Mouse (Mus musculus) embryonic fibroblast, embryonic 13.5 days (primary cell): ENCODE measurements around the gene Kif23. TPM values are rescaled to one million over a fixed set of nuclear protein-coding genes. Genes with fewer than 3 reads are reported as not detected.
A peak's percentile ranks its signal among the peaks of the same experiment; 100 is the strongest.

Source experiments
- H3K27ac ChIP-seq: 2 replicates; pipeline ENCODE4 v1.5.1; 2012; ENCODE audit warnings: low read length, control low read depth, inconsistent platforms; ENCODE audit not compliant: insufficient read depth
- H3K4me1 ChIP-seq: 2 replicates; pipeline ENCODE4 v1.6.1; 2011; ENCODE audit warnings: low read length; ENCODE audit not compliant: control insufficient read depth, insufficient read depth
- H3K4me3 ChIP-seq: 2 replicates; pipeline ENCODE4 v1.5.1; 2011; ENCODE audit warnings: mild to moderate bottlenecking, control low read depth, low read length; ENCODE audit not compliant: insufficient read depth
- CTCF ChIP-seq: IDR thresholded peaks from 2 replicates; pipeline ENCODE4 v1.5.1; 2011; ENCODE audit warnings: mild to moderate bottlenecking, control low read depth, low read length, moderate library complexity, borderline replicate concordance; ENCODE audit not compliant: insufficient read depth
- POLR2A ChIP-seq: IDR thresholded peaks from 2 replicates; pipeline ENCODE4 v1.6.1; 2011; ENCODE audit warnings: low read depth, mild to moderate bottlenecking, control low read depth, low read length, moderate library complexity
- polyA plus RNA-seq: library from polyadenylated mRNA; stranded (reverse); fragments of >200 nt; gene quantifications from 2 replicates; pipeline ENCODE4 v1.2.4, GENCODE M21; 2011; ENCODE audit warnings: low read depth; ENCODE audit not compliant: missing spikeins, insufficient read length

Kif23 gene
- polyA plus RNA-seq, 1 experiment, result 91.4 TPM

GRCm38 (mm10) chr9:61885964-61886363 is 60.6 kb downstream of the Kif23 start:
- Histone ChIP-seq H3K4me1 (no peaks in the 10 kb centered on the region), H3K4me3 (no peak overlapping the region), H3K27ac (no peak overlapping the region)
- TF ChIP-seq POLR2A, result no peak
- no peak for TF ChIP-seq CTCF

- Histone ChIP-seq H3K27ac (no peak overlapping the region), H3K4me3 (no peak overlapping the region), H3K4me1 (no peaks in the 10 kb centered on the region)
- no peak for TF ChIP-seq CTCF
- TF ChIP-seq POLR2A, result no peak
These were observed 61.6 kb downstream of the Kif23 start for GRCm38 (mm10) chr9:61884936-61885335.

GRCm38 (mm10) chr9:61884375-61884774 is 62.2 kb downstream of the Kif23 start:
- TF ChIP-seq POLR2A (no peak), CTCF (no peak)
- H3K27ac ChIP-seq, result no peak overlapping the region
- no peak overlapping the region for H3K4me3 ChIP-seq
- no peaks in the 10 kb centered on the region for H3K4me1 ChIP-seq

GRCm38 (mm10) chr9:61882179-61882578 is 64.4 kb downstream of the Kif23 start:
- Histone ChIP-seq H3K27ac (no peak overlapping the region), H3K4me3 (no peak overlapping the region), H3K4me1 (no peaks in the 10 kb centered on the region)
- TF ChIP-seq CTCF (no peak), POLR2A (no peak)

- TF ChIP-seq CTCF (peak; percentile 36; the same call in 1 of the 2 replicates), POLR2A (no peak)
- no peak overlapping the region for H3K4me3 ChIP-seq
- H3K27ac ChIP-seq, result no peak overlapping the region
- H3K4me1 ChIP-seq, result no peaks in the 10 kb centered on the region
These were observed 67.7 kb downstream of the Kif23 start for GRCm38 (mm10) chr9:61878889-61879288.

GRCm38 (mm10) chr9:61877373-61878112 is 69.0 kb downstream of the Kif23 start:
- H3K4me1 ChIP-seq, result no peaks in the 10 kb centered on the region; the same call in 1 of the 2 replicates
- TF ChIP-seq CTCF (no peak), POLR2A (no peak)
- no peak overlapping the region for H3K27ac ChIP-seq
- H3K4me3 ChIP-seq, result no peak overlapping the region

- no peak for TF ChIP-seq CTCF
- Histone ChIP-seq H3K4me3 (no peak overlapping the region), H3K4me1 (no peaks in the 10 kb centered on the region; the same call in 1 of the 2 replicates), H3K27ac (no peak overlapping the region)
These were observed 73.2 kb downstream of the Kif23 start for GRCm38 (mm10) chr9:61873325-61873724.

GRCm38 (mm10) chr9:61872246-61872941 is 74.2 kb downstream of the Kif23 start:
- H3K4me3 ChIP-seq, result no peak overlapping the region
- TF ChIP-seq CTCF, result no peak
- no peak for TF ChIP-seq POLR2A
- no peak overlapping the region for H3K27ac ChIP-seq
- H3K4me1 ChIP-seq, result no peaks in the 10 kb centered on the region; the same call in 1 of the 2 replicates

GRCm38 (mm10) chr9:61871839-61872238 is 74.7 kb downstream of the Kif23 start:
- Histone ChIP-seq H3K4me1 (no peaks in the 10 kb centered on the region; the same call in 1 of the 2 replicates), H3K4me3 (no peak overlapping the region), H3K27ac (no peak overlapping the region)
- TF ChIP-seq POLR2A, result no peak

- Histone ChIP-seq H3K4me3 (no peak overlapping the region), H3K4me1 (no peaks in the 10 kb centered on the region)
- TF ChIP-seq POLR2A (no peak), CTCF (no peak)
These were observed 78.9 kb downstream of the Kif23 start for GRCm38 (mm10) chr9:61867659-61868058.

More at GRCm38 (mm10) chr9:61867659-61868058, 78.9 kb downstream of the Kif23 start:
- no peak overlapping the region for H3K27ac ChIP-seq

Other genes with a start within 250 kb of the Kif23 start
- 3,879 and 4,235 TPM in 2 replicates for gene Rplp1, start 32.2 kb downstream of the Kif23 start, polyA plus RNA-seq
- gene Paqr5, start 80.1 kb upstream of the Kif23 start, polyA plus RNA-seq, result not detected in 2 replicates
- 73.9 and 83.4 TPM in 2 replicates for gene Glce, start 175.9 kb upstream of the Kif23 start, polyA plus RNA-seq